Mouse (Mus musculus): ENCODE results near the gene Epdr1. TPM values are rescaled to one million over a fixed set of nuclear protein-coding genes. Genes with fewer than 3 reads are reported as not detected.

Gene Epdr1
- total and polyA plus RNA-seq, 3 experiments = 0.81 TPM; not detected in 2

Other genes with a start within 250 kb of the Epdr1 start
- 22.7 and 25.2 TPM in 2 replicates for gene Stard3nl, start 224.1 kb downstream of the Epdr1 start, total RNA-seq (2012; rRNA removed)
- gene Stard3nl, start 224.1 kb downstream of the Epdr1 start, total RNA-seq (2014; rRNA removed) = 35.3 and 38.1 TPM in 2 replicates
- 30.5 and 35.3 TPM in 2 replicates for gene Stard3nl, start 224.1 kb downstream of the Epdr1 start, polyA plus RNA-seq (2012; ENCODE audit: insufficient read length, low read depth)
- gene Sfrp4, start 3.2 kb upstream of the Epdr1 start, total RNA-seq (2012; rRNA removed) = not detected in 2 replicates
- gene Sfrp4, start 3.2 kb upstream of the Epdr1 start, total RNA-seq (2014; rRNA removed) = not detected in 2 replicates
- gene Sfrp4, start 3.2 kb upstream of the Epdr1 start, polyA plus RNA-seq (2012; ENCODE audit: insufficient read length, low read depth) = not detected in 2 replicates
- gene Nme8, start 77.9 kb upstream of the Epdr1 start, total RNA-seq (2012; rRNA removed) = not detected in 2 replicates
- gene Nme8, start 77.9 kb upstream of the Epdr1 start, total RNA-seq (2014; rRNA removed) = not detected in 2 replicates
- not detected in 2 replicates for gene Nme8, start 77.9 kb upstream of the Epdr1 start, polyA plus RNA-seq (2012; ENCODE audit: insufficient read length, low read depth)
- gene Gpr141, start 204.3 kb upstream of the Epdr1 start, total RNA-seq (2012; rRNA removed) = 0.17 TPM in 2 replicates
- gene Gpr141, start 204.3 kb upstream of the Epdr1 start, total RNA-seq (2014; rRNA removed) = 0.88 and 1.6 TPM in 2 replicates
- gene Gpr141, start 204.3 kb upstream of the Epdr1 start, polyA plus RNA-seq (2012; ENCODE audit: insufficient read length, low read depth) = 0.37 and 0.60 TPM in 2 replicates